Comparison of ENCODE assay signal across 26 mouse cellular contexts in the genomic region with DNA sequence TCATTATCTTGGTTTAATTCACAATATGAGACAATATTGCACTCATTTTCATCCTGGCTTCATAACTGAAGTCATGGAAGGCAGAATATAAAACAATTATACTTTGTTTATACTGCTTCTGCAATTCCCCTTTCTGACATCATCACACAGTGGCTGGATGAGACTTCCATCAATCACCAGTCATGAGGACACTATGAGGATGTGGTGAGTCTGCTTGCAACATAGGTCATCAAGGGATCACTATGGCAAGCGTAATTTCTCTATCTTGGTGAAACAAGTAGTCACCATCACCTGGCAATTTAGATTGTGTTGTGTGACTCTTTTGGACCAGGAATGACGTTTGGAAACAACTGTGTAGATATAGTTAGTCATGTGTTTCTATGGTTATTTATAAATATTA.
A peak's percentile ranks its signal among the peaks of the same experiment; 100 is the strongest.
DNase-seq lines count a peak whose midpoint lies in the region; ATAC-seq and TF ChIP-seq lines count a peak whose summit lies in the region.
"Had no signal": no experiment of that assay in that cellular context is flagged by ENCODE, and none has a peak within 500 bp of the region (broad histone marks: within the 10 kb centered on the region; RNA-seq: fewer than 3 reads in every experiment).

No protein-coding gene starts in this region.

- no peak for TF ChIP-seq POLR2A in myocyte (IDR thresholded peaks at IDR 0.05; ENCODE audit: insufficient read length, low read depth)

- no peaks in the 10 kb centered on the region for H3K27me3 ChIP-seq in myocyte (ENCODE audit: control insufficient read depth, insufficient read depth, insufficient read length)
- H3K27me3 ChIP-seq: CH12.LX; embryonic facial prominence, embryonic 12.5 days; forebrain, embryonic 13.5 days; forebrain, embryonic 15.5 days; Patski had no signal

- no peaks in the 10 kb centered on the region for H3K36me3 ChIP-seq in myocyte (ENCODE audit: control insufficient read depth, insufficient read depth)
- H3K36me3 ChIP-seq: embryonic facial prominence, embryonic 10.5 days; embryonic facial prominence, embryonic 12.5 days; forebrain, embryonic 15.5 days; G1E had no signal

- H3K4me2 ChIP-seq in myocyte (ENCODE audit: low read depth), result no peak overlapping the region
- H3K4me2 ChIP-seq: embryonic facial prominence, embryonic 12.5 days; forebrain, embryonic 13.5 days; forebrain, embryonic 15.5 days had no signal

- no peaks in the 10 kb centered on the region for H3K79me2 ChIP-seq in myocyte (ENCODE audit: control insufficient read depth, insufficient read depth)

- H3ac ChIP-seq in myocyte (ENCODE audit: control insufficient read depth, insufficient read length), result no peak overlapping the region

- H3K4me3 ChIP-seq in myocyte, result no peak overlapping the region
- H3K4me3 ChIP-seq: embryonic facial prominence, embryonic 10.5 days; embryonic facial prominence, embryonic 12.5 days; forebrain, embryonic 13.5 days; forebrain, embryonic 15.5 days had no signal

- DNase-seq in 416B (ENCODE audit: low read depth), result peak; percentile 45
- peak; percentile 4 for DNase-seq in NIH3T3 (ENCODE audit: low read depth)
- no peak for DNase-seq in right cerebral cortex, postnatal 14 days
- no peak for DNase-seq in Muller cell, postnatal 12 days (ENCODE audit: inconsistent ontology term)
- DNase-seq in cerebellum, postnatal 4 days (ENCODE audit: low spot score in 2 of 2), result no peak
- no peak for DNase-seq in lung, postnatal 14 days
- DNase-seq: adrenal gland, adult 8-10 months; adrenal gland, postnatal 14 days; adrenal gland, postnatal 36 days; cerebellum, adult 11-12 months; cerebellum, adult 2 months; cerebellum, adult 9-10 months; cerebellum, postnatal 10 days; cerebellum, postnatal 25 days; forebrain, postnatal 0 days had no signal

- ATAC-seq in granulocyte monocyte progenitor cell, adult 5-6 weeks (replicated peaks; ENCODE audit: poor library complexity, severe bottlenecking), result peak; percentile 90
- ATAC-seq: activated CD4-positive, CD25-positive, alpha-beta regulatory T cell, adult 4 months; CD4-positive, CD25-positive, alpha-beta regulatory T cell, adult 4 months; forebrain, embryonic 13.5 days; forebrain, embryonic 15.5 days; forebrain, postnatal 0 days; Patski had no signal

TF ChIP-seq in myocyte, 11 proteins besides CTCF, POLR2A, EP300 and RAD21:
- no peak for TF ChIP-seq MYOG (IDR thresholded peaks at IDR 0.05; ENCODE audit: control insufficient read depth in 1 of 3, insufficient read depth in 1 of 3, insufficient read length in 2 of 3, low read depth in 2 of 3)
- peak; percentile 76 for TF ChIP-seq CEBPB (IDR thresholded peaks at IDR 0.05; ENCODE audit: insufficient read depth, poor library complexity, severe bottlenecking)
- TF ChIP-seq POLR2AphosphoS2 (IDR thresholded peaks at IDR 0.05; ENCODE audit: insufficient read length, low read depth), result no peak

Comparison
In these comparisons a context has a peak if more than half of its experiments do, and no peak if none do; other contexts are left out.
1. DNase-seq: peak in 416B (single experiment) and NIH3T3 (single experiment); none in right cerebral cortex, postnatal 14 days (single experiment), Muller cell, postnatal 12 days (single experiment), cerebellum, postnatal 4 days (0 of 2) and lung, postnatal 14 days (single experiment).